Mouse (Mus musculus) small intestine, adult 2 months (tissue): ENCODE measurements around the gene Nrd1. TPM values are rescaled to one million over a fixed set of nuclear protein-coding genes. Genes with fewer than 3 reads are reported as not detected.

Source experiments
- H3K27ac ChIP-seq: fragments of 200-500 bp; 2 replicates; pipeline ENCODE4 v1.5.1; 2012; ENCODE audit warnings: low read depth, low read length, control low read depth, inconsistent platforms; ENCODE audit not compliant: insufficient read depth
- H3K27me3 ChIP-seq: fragments of 200-500 bp; 2 replicates; pipeline ENCODE4 v1.6.1; 2012; ENCODE audit warnings: mild to moderate bottlenecking, moderate library complexity, low read length, inconsistent platforms; ENCODE audit not compliant: control insufficient read depth, insufficient read depth
- H3K36me3 ChIP-seq: fragments of 200-500 bp; 2 replicates; pipeline ENCODE4 v1.6.1; 2012; ENCODE audit warnings: mild to moderate bottlenecking, low read length, control low read depth, inconsistent platforms; ENCODE audit not compliant: control insufficient read depth, insufficient read depth
- H3K4me1 ChIP-seq: fragments of 200-500 bp; 2 replicates; pipeline ENCODE4 v1.6.1; 2012; ENCODE audit warnings: low read length, inconsistent platforms, mixed read lengths; ENCODE audit not compliant: control insufficient read depth, insufficient read depth, insufficient read length
- H3K4me3 ChIP-seq: fragments of 200-500 bp; 2 replicates; pipeline ENCODE4 v1.5.1; 2012; ENCODE audit warnings: low read depth, mild to moderate bottlenecking, control low read depth, inconsistent platforms, low read length, moderate library complexity
- CTCF ChIP-seq: fragments of 200-500 bp; IDR thresholded peaks from 2 replicates; pipeline ENCODE4 v1.5.1; 2012; ENCODE audit warnings: low read depth, mild to moderate bottlenecking, control low read depth, inconsistent platforms, low read length, moderate library complexity, mixed read lengths; ENCODE audit not compliant: insufficient replicate concordance, insufficient read length; ENCODE audit errors: extremely low read depth
- POLR2A ChIP-seq: fragments of 200-500 bp; IDR thresholded peaks from 2 replicates; pipeline ENCODE4 v1.6.1; 2012; ENCODE audit warnings: low read depth, mild to moderate bottlenecking, control low read depth, inconsistent platforms, low read length, moderate library complexity
- WGBS: fragments of 180-500 bp; shearing (Covaris S2); methylation state at CpG from one replicate; pipeline ENCODE4 v1.1.7; 2018; 5-methylcytosine and 5-hydroxymethylcytosine counted together
- polyA plus RNA-seq: library from polyadenylated mRNA; depleted of rRNA; stranded (reverse); fragments of >200 nt; gene quantifications from 2 replicates; pipeline ENCODE4 v1.2.3, GENCODE M21; 2012

Gene Nrd1
- polyA plus RNA-seq, 1 experiment, result 9.1 TPM

DNA sequence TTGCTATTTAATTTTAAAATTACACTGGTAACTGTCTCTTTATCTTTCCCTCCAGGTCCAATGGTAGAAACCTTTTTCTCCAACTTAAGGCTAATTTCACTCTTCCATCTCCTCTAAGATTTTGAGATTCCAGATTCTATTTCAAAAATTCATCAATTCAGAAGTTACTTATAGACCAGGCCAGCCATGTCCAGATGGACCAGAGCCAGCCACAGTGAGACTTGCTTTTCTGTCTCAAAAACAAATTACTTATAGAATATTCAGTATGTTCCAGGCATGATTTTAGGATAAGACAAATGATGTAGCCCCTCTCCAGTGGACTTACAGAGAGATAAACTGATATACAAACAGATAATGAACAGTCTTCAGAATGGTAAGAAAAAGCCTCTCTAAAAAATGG lies 8.6 kb upstream of the Nrd1 start:
- H3K27ac ChIP-seq, result no peak overlapping the region
- no peak overlapping the region for H3K4me3 ChIP-seq
- no peaks in the 10 kb centered on the region for H3K4me1 ChIP-seq
- no peak for TF ChIP-seq POLR2A
- no peak for TF ChIP-seq CTCF
- H3K27me3 ChIP-seq, result peaks cover 4% of the 10 kb centered on the region; the same call in 1 of the 2 replicates
- no peaks in the 10 kb centered on the region for H3K36me3 ChIP-seq

DNA sequence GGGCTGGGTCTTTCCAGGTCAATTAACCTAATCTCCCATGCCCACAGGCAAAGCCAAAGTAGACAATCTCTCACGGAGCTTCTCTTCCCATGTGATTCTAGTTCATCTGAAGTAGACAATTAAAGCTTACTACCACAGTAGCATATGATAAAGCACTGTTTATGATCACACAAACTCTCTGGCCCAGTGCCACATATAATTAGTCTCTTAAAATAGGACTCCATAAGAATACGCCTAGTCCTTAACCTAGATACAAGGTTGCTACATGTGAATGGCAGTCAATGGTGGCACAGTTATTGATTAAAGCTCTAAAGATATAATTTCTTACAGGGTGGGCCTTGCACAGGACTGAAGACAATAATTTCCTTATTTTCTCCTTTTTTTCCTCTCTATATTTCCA lies 7.5 kb upstream of the Nrd1 start:
- Histone ChIP-seq H3K4me1 (no peaks in the 10 kb centered on the region), H3K27me3 (peaks cover 4% of the 10 kb centered on the region; the same call in 1 of the 2 replicates), H3K27ac (no peak overlapping the region), H3K4me3 (no peak overlapping the region), H3K36me3 (no peaks in the 10 kb centered on the region)
- no peak for TF ChIP-seq POLR2A
- TF ChIP-seq CTCF, result no peak
- whole genome bisulfite sequencing, result 19% methylated on average over 2 of the region's 2 CpGs

- H3K36me3 ChIP-seq, result no peaks in the 10 kb centered on the region
- H3K27ac ChIP-seq, result peak overlapping the region; percentile 80
- TF ChIP-seq POLR2A (no peak), CTCF (no peak)
- H3K4me1 ChIP-seq, result no peaks in the 10 kb centered on the region; the same call in 1 of the 2 replicates
- WGBS, result 1% methylated on average over 18 of the region's 18 CpGs
- peak overlapping the region; percentile 77 for H3K4me3 ChIP-seq
- no peaks in the 10 kb centered on the region for H3K27me3 ChIP-seq
Observed at GRCm38 (mm10) chr4:109000961-109001360, 506 bp downstream of the Nrd1 start.

GRCm38 (mm10) chr4:109008046-109008445 lies 7.6 kb downstream of the Nrd1 start:
- H3K4me3 ChIP-seq, result no peak overlapping the region
- TF ChIP-seq POLR2A (no peak), CTCF (no peak)
- no peaks in the 10 kb centered on the region for H3K27me3 ChIP-seq
- peaks cover 5% of the 10 kb centered on the region for H3K36me3 ChIP-seq
- H3K27ac ChIP-seq, result no peak overlapping the region
- no peaks in the 10 kb centered on the region for H3K4me1 ChIP-seq
- WGBS, result 75% methylated on average over 1 of the region's 1 CpGs

GRCm38 (mm10) chr4:109014091-109014490 lies 13.6 kb downstream of the Nrd1 start:
- TF ChIP-seq POLR2A, result no peak
- TF ChIP-seq CTCF, result no peak
- Histone ChIP-seq H3K36me3 (peaks cover 25% of the 10 kb centered on the region), H3K27ac (no peak overlapping the region), H3K27me3 (no peaks in the 10 kb centered on the region), H3K4me1 (no peaks in the 10 kb centered on the region), H3K4me3 (no peak overlapping the region)
- 82% methylated on average over 4 of the region's 4 CpGs for WGBS

DNA sequence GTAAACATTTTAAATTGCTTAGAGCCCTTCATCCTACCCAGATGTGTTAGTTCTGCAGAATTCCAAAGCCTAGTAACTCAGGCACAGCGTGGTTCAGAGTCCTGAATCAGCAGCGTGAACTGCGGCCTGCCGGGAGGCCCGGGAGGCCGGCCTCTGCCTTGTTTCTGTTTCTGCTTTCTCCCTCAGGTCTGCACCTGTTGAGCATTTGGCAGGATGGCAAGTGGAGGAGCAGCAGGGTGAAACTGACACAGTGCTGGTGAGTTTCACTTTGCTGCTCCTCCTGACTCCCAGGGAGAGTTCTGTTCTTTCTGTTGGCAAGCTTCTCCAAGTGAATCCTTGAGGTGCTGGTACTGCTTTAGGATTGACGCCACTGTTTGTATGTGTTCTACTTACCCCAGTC lies 17.0 kb downstream of the Nrd1 start:
- Histone ChIP-seq H3K4me3 (no peak overlapping the region), H3K27me3 (no peaks in the 10 kb centered on the region), H3K4me1 (no peaks in the 10 kb centered on the region), H3K36me3 (peaks cover 34% of the 10 kb centered on the region), H3K27ac (no peak overlapping the region)
- TF ChIP-seq POLR2A, result no peak
- TF ChIP-seq CTCF, result no peak
- WGBS, result 33% methylated on average over 7 of the region's 7 CpGs

DNA sequence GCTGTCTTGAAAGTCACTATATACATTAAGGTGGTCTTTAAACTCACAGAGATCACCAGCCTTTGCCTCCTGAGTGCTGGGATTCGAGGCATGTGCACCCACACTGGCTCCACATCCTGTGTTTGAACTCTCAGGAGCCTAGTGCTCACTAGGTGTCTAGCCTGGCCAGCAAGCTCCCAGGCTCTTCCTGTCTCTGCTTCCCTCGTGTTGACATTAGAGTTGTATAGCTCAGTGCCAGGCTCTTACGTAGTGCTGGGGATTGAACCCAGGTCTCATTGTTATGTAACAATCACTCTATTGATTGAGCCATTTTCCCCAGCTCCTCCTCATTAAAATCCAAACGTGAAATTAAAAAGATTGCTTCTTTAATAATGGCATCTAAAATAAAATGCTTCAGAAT lies 18.8 kb downstream of the Nrd1 start:
- peaks cover 34% of the 10 kb centered on the region for H3K36me3 ChIP-seq
- TF ChIP-seq CTCF (no peak), POLR2A (no peak)

GRCm38 (mm10) chr4:109021976-109022375 lies 21.5 kb downstream of the Nrd1 start:
- peaks cover 31% of the 10 kb centered on the region for H3K36me3 ChIP-seq
- WGBS, result 31% methylated on average over 1 of the region's 1 CpGs
- no peak overlapping the region for H3K4me3 ChIP-seq
- H3K27ac ChIP-seq, result no peak overlapping the region
- H3K27me3 ChIP-seq, result no peaks in the 10 kb centered on the region
- TF ChIP-seq CTCF, result no peak
- TF ChIP-seq POLR2A, result no peak
- H3K4me1 ChIP-seq, result 0 out of 2 replicates have a peak, but pooled peaks cover 2% of the 10 kb centered on the region

More for the DNA sequence above, 18.8 kb downstream of the Nrd1 start:
- no peak overlapping the region for H3K27ac ChIP-seq
- no peaks in the 10 kb centered on the region for H3K27me3 ChIP-seq
- no peak overlapping the region for H3K4me3 ChIP-seq
- WGBS, result 74% methylated on average over 4 of the region's 4 CpGs
- H3K4me1 ChIP-seq, result no peaks in the 10 kb centered on the region
